Mouse (Mus musculus) liver, adult 2 months (tissue): ENCODE data around the gene Atp1b1.

Experiments used
- CTCF ChIP-seq: fragments of 200-500 bp; IDR thresholded peaks from 2 replicates; pipeline ENCODE4 v1.5.1; 2011; ENCODE audit warnings: low read depth, low read length, control low read depth
- POLR2A ChIP-seq: fragments of 200-500 bp; IDR thresholded peaks from 2 replicates; pipeline ENCODE4 v1.6.1; 2011; ENCODE audit warnings: low read length, control low read depth; ENCODE audit not compliant: insufficient read depth; ENCODE audit errors: extremely low read depth

GRCm38 (mm10) chr1:164470985-164471384 is 12.8 kb upstream of the Atp1b1 start:
- TF ChIP-seq POLR2A (no peak), CTCF (no peak)
